Mouse (Mus musculus): ENCODE measurements at regions not wholly inside any gene's neighbourhood (a gene's known extent, or its start where the extent isn't known, plus 50 kb on each side); places are given as distances from the start of the nearest gene placed in this dataset.
"Not testable (repeated sequence)": the region's sequence is repeated elsewhere in the genome, so short reads cannot be mapped to it uniquely, and the experiment has no call there.

DNA sequence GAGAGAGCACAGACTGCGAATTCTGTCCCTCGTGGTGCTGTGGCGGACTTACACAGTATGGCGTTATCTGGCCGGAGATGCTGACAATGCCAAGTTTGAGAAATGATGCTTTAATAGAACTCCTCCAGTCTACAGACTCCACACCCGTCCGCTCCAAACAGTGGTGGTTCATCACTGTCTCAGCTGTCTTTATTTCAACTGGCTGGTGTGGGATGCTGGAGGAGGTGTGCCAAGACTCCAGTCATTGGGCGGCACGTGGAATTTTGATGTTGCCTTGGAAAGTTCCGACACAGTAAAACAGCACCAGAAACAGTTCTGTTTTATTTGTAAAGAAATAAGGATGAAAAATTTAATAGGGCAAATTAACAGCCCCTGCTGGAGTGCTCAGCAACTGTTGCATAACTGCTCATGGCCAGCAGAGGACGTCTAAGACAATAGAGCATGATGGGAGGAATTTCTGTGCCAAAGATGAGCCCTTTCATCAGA lies 141.8 kb upstream of the 1700025G04Rik start:
- Histone ChIP-seq H3K9me3 (replicated peaks; ENCODE audit: control insufficient read depth, low read length, poor library complexity, severe bottlenecking) (no peaks in the 10 kb centered on the region), H3K27ac (ENCODE audit: low read length) (no peak overlapping the region), H3K4me1 (ENCODE audit: control insufficient read depth, insufficient read depth, low read length) (no peaks in the 10 kb centered on the region), H3K36me3 (ENCODE audit: control insufficient read depth, insufficient read depth, low read length) (no peaks in the 10 kb centered on the region), H3K27me3 (ENCODE audit: control insufficient read depth, insufficient read depth, low read depth, low read length) (no peaks in the 10 kb centered on the region), H3K4me3 (ENCODE audit: low read depth, low read length) (no peak overlapping the region), H3K4me2 (ENCODE audit: low read length) (no peak overlapping the region), H3K9ac (ENCODE audit: low read depth, low read length) (no peak overlapping the region)
- whole genome bisulfite sequencing = 82% methylated on average over 11 of the region's 11 CpGs
- no peak for ATAC-seq

DNA sequence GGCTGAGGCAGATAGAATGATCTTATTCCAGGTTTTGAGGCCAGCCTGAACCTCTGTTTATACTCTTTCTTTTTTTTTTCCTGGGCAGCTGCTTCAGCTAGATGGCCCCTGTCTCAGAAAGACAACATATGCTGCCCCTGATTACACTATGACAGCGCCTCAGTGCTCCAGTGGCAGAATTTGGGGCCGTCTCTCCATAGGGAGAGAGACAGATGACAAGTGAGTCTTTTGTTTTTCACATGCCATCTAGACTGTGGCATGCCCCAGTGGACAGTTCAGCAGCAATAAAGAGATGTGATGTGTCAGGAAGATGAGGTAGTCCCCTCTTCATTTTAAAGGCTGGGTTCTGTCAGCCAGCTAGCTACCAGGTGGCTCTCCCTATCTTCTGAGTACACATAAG lies 139.8 kb upstream of the 1700025G04Rik start:
- H3K9ac ChIP-seq (ENCODE audit: low read depth, low read length) = no peak overlapping the region
- WGBS = 69% methylated on average over 2 of the region's 2 CpGs
- H3K27ac ChIP-seq (ENCODE audit: low read length) = no peak overlapping the region
- no peak for ATAC-seq
- no peak overlapping the region for H3K4me3 ChIP-seq (ENCODE audit: low read depth, low read length)
- no peak overlapping the region for H3K4me2 ChIP-seq (ENCODE audit: low read length)
- no peaks in the 10 kb centered on the region for H3K9me3 ChIP-seq (replicated peaks; ENCODE audit: control insufficient read depth, low read length, poor library complexity, severe bottlenecking)
- H3K4me1 ChIP-seq (ENCODE audit: control insufficient read depth, insufficient read depth, low read length) = no peaks in the 10 kb centered on the region
- no peaks in the 10 kb centered on the region for H3K27me3 ChIP-seq (ENCODE audit: control insufficient read depth, insufficient read depth, low read depth, low read length)
- no peaks in the 10 kb centered on the region for H3K36me3 ChIP-seq (ENCODE audit: control insufficient read depth, insufficient read depth, low read length)

DNA sequence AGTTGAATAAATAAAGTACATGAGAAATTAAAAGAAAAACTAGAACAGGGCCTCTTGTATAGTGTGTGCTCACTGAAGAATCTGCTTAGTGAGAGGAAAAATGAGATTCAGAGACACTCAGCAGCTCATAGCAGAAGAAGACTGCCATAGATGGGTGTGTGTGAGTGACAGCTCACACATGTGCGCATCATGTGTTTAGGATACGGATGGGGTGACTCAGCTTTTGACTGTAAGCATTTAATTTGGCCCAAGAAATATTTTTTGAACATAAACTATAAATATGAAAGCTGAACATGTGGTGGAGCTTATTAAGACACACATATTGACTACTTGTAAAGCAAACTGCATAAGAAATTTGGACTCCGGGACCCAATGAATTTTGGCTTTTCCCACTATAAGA lies 136.1 kb upstream of the 1700025G04Rik start:
- Histone ChIP-seq H3K4me3 (ENCODE audit: low read depth, low read length) (no peak overlapping the region), H3K4me2 (ENCODE audit: low read length) (no peak overlapping the region), H3K9me3 (replicated peaks; ENCODE audit: control insufficient read depth, low read length, poor library complexity, severe bottlenecking) (no peaks in the 10 kb centered on the region), H3K27ac (ENCODE audit: low read length) (no peak overlapping the region), H3K4me1 (ENCODE audit: control insufficient read depth, insufficient read depth, low read length) (no peaks in the 10 kb centered on the region), H3K36me3 (ENCODE audit: control insufficient read depth, insufficient read depth, low read length) (no peaks in the 10 kb centered on the region), H3K9ac (ENCODE audit: low read depth, low read length) (no peak overlapping the region), H3K27me3 (ENCODE audit: control insufficient read depth, insufficient read depth, low read depth, low read length) (no peaks in the 10 kb centered on the region)
- WGBS = 96% methylated on average over 3 of the region's 3 CpGs
- ATAC-seq = no peak

DNA sequence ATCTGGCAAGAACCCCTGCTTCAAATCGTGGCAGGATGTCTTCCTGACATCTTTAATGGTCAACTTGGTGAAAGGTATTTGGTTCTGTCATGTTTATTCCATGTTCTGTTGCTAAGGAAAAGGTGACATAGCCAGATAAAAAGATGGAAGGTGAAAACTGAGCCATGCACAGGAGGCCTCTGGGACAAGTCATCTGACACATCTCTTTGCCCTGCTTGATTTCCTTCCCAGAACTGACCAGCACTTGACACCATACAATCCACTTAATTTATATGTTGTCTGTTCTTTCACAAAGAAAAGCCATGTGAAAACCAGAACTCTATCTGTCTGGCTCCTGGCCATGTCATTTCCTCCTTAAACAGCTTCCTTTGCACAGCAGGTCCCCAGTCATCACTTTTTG lies 133.7 kb upstream of the 1700025G04Rik start:
- no peak for ATAC-seq
- H3K36me3 ChIP-seq (ENCODE audit: control insufficient read depth, insufficient read depth, low read length) = no peaks in the 10 kb centered on the region
- H3K4me2 ChIP-seq (ENCODE audit: low read length) = no peak overlapping the region
- 65% methylated on average over 1 of the region's 1 CpGs for WGBS
- no peaks in the 10 kb centered on the region for H3K4me1 ChIP-seq (ENCODE audit: control insufficient read depth, insufficient read depth, low read length)
- H3K4me3 ChIP-seq (ENCODE audit: low read depth, low read length) = no peak overlapping the region
- no peaks in the 10 kb centered on the region for H3K9me3 ChIP-seq (replicated peaks; ENCODE audit: control insufficient read depth, low read length, poor library complexity, severe bottlenecking)
- no peak overlapping the region for H3K27ac ChIP-seq (ENCODE audit: low read length)
- H3K27me3 ChIP-seq (ENCODE audit: control insufficient read depth, insufficient read depth, low read depth, low read length) = no peaks in the 10 kb centered on the region
- no peak overlapping the region for H3K9ac ChIP-seq (ENCODE audit: low read depth, low read length)

GRCm38 (mm10) chr1:152220804-152221565 lies 131.1 kb upstream of the 1700025G04Rik start:
- Histone ChIP-seq H3K9me3 (replicated peaks; ENCODE audit: control insufficient read depth, low read length, poor library complexity, severe bottlenecking) (no peaks in the 10 kb centered on the region), H3K36me3 (ENCODE audit: control insufficient read depth, insufficient read depth, low read length) (no peaks in the 10 kb centered on the region), H3K27me3 (ENCODE audit: control insufficient read depth, insufficient read depth, low read depth, low read length) (no peaks in the 10 kb centered on the region), H3K4me3 (ENCODE audit: low read depth, low read length) (no peak overlapping the region), H3K4me2 (ENCODE audit: low read length) (no peak overlapping the region), H3K4me1 (ENCODE audit: control insufficient read depth, insufficient read depth, low read length) (no peaks in the 10 kb centered on the region), H3K9ac (ENCODE audit: low read depth, low read length) (no peak overlapping the region), H3K27ac (ENCODE audit: low read length) (no peak overlapping the region)
- no peak for ATAC-seq
- WGBS = 83% methylated on average over 14 of the region's 14 CpGs

DNA sequence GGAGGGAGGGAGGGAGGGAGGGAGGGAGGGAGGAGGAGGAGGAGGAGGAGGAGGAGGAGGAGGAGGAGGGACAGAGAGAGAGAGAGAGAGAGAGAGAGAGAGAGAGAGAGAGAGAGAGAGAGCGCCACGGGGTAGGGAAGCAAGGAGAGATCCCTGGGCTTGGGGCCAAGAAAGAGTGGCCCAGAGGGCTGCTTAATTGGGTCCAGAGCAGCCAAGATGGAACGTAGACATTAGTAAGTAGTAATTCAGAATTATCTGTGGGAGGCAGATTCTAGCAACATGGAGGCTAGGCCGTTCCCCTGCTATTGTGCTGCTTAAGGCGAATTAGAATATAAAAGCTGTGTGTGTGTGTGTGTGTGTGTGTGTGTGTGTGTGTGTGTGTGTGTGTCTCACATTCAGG lies 129.8 kb upstream of the 1700025G04Rik start:
- not testable (repeated sequence) for H3K27me3 ChIP-seq (ENCODE audit: control insufficient read depth, insufficient read depth, low read depth, low read length); H3K9me3 ChIP-seq (replicated peaks; ENCODE audit: control insufficient read depth, low read length, poor library complexity, severe bottlenecking); ATAC-seq; H3K27ac ChIP-seq (ENCODE audit: low read length); H3K36me3 ChIP-seq (ENCODE audit: control insufficient read depth, insufficient read depth, low read length); H3K4me1 ChIP-seq (ENCODE audit: control insufficient read depth, insufficient read depth, low read length); H3K4me3 ChIP-seq (ENCODE audit: low read depth, low read length); H3K9ac ChIP-seq (ENCODE audit: low read depth, low read length); H3K4me2 ChIP-seq (ENCODE audit: low read length)
- WGBS = 46% methylated on average over 5 of the region's 5 CpGs

- Histone ChIP-seq H3K4me2 (ENCODE audit: low read length) (no peak overlapping the region), H3K9ac (ENCODE audit: low read depth, low read length) (no peak overlapping the region), H3K27ac (ENCODE audit: low read length) (no peak overlapping the region), H3K9me3 (replicated peaks; ENCODE audit: control insufficient read depth, low read length, poor library complexity, severe bottlenecking) (no peaks in the 10 kb centered on the region), H3K4me3 (ENCODE audit: low read depth, low read length) (no peak overlapping the region), H3K4me1 (ENCODE audit: control insufficient read depth, insufficient read depth, low read length) (no peaks in the 10 kb centered on the region), H3K27me3 (ENCODE audit: control insufficient read depth, insufficient read depth, low read depth, low read length) (no peaks in the 10 kb centered on the region), H3K36me3 (ENCODE audit: control insufficient read depth, insufficient read depth, low read length) (no peaks in the 10 kb centered on the region)
- ATAC-seq = no peak
- WGBS = 73% methylated on average over 4 of the region's 4 CpGs
Observed at GRCm38 (mm10) chr1:152217404-152217803, 127.5 kb upstream of the 1700025G04Rik start.

DNA sequence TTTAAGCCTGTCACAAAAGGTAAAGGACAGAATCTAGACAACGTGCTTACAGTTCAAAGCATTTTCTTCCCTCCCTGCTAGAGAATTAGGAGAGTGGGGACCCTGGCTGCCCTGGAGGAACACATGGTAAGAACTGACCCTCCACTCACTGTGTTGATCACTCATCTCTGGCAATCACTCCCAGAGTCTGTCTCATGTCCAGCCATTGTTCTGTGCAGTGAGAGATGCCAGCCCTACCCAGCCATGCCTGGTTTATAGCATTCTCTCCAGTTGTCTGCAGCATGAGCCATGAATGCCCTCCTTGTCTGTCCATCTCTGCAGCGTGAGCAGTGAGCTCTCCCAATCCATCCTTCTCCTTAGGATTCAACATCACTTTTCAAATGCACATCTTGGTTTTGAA lies 124.5 kb upstream of the 1700025G04Rik start:
- no peak overlapping the region for H3K4me3 ChIP-seq (ENCODE audit: low read depth, low read length)
- no peaks in the 10 kb centered on the region for H3K4me1 ChIP-seq (ENCODE audit: control insufficient read depth, insufficient read depth, low read length)
- H3K9me3 ChIP-seq (replicated peaks; ENCODE audit: control insufficient read depth, low read length, poor library complexity, severe bottlenecking) = no peaks in the 10 kb centered on the region
- no peak for ATAC-seq
- no peaks in the 10 kb centered on the region for H3K36me3 ChIP-seq (ENCODE audit: control insufficient read depth, insufficient read depth, low read length)
- H3K27me3 ChIP-seq (ENCODE audit: control insufficient read depth, insufficient read depth, low read depth, low read length) = no peaks in the 10 kb centered on the region
- 79% methylated on average over 2 of the region's 2 CpGs for WGBS
- H3K4me2 ChIP-seq (ENCODE audit: low read length) = no peak overlapping the region
- no peak overlapping the region for H3K27ac ChIP-seq (ENCODE audit: low read length)
- no peak overlapping the region for H3K9ac ChIP-seq (ENCODE audit: low read depth, low read length)

DNA sequence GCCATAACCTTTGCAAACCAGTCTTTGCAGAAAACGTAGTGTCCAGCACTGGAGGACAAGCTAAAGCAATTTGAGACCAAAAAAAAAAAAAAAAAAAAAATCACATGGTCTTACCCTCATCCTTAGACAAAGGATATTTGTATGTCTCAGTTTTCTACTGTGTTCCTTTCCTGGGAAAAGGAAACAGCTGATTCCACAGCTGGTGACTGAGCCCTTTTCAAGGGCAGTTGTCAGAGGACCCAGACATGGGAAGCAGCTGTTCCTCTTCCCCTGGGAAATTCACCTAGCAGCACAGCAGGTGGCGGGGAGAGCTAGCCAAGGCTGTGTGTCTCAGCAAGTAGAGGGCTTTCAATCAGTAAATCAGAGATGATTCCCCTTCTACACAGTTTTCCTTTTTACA lies 113.3 kb upstream of the 1700025G04Rik start:
- Histone ChIP-seq H3K4me1 (ENCODE audit: control insufficient read depth, insufficient read depth, low read length) (no peaks in the 10 kb centered on the region), H3K36me3 (ENCODE audit: control insufficient read depth, insufficient read depth, low read length) (no peaks in the 10 kb centered on the region), H3K4me3 (ENCODE audit: low read depth, low read length) (no peak overlapping the region), H3K9me3 (replicated peaks; ENCODE audit: control insufficient read depth, low read length, poor library complexity, severe bottlenecking) (no peaks in the 10 kb centered on the region), H3K9ac (ENCODE audit: low read depth, low read length) (no peak overlapping the region), H3K4me2 (ENCODE audit: low read length) (no peak overlapping the region), H3K27me3 (ENCODE audit: control insufficient read depth, insufficient read depth, low read depth, low read length) (no peaks in the 10 kb centered on the region), H3K27ac (ENCODE audit: low read length) (no peak overlapping the region)
- ATAC-seq = no peak
- WGBS = 73% methylated on average over 2 of the region's 2 CpGs

Data from midbrain, embryonic 16.5 days (tissue).